Mouse (Mus musculus): Measurements from ENCODE around the gene Lmx1b. TPM values are rescaled to one million over a fixed set of nuclear protein-coding genes. Genes with fewer than 3 reads are reported as not detected.

The Lmx1b gene
- polyA plus RNA-seq, 1 experiment = 0.07 TPM

DNA sequence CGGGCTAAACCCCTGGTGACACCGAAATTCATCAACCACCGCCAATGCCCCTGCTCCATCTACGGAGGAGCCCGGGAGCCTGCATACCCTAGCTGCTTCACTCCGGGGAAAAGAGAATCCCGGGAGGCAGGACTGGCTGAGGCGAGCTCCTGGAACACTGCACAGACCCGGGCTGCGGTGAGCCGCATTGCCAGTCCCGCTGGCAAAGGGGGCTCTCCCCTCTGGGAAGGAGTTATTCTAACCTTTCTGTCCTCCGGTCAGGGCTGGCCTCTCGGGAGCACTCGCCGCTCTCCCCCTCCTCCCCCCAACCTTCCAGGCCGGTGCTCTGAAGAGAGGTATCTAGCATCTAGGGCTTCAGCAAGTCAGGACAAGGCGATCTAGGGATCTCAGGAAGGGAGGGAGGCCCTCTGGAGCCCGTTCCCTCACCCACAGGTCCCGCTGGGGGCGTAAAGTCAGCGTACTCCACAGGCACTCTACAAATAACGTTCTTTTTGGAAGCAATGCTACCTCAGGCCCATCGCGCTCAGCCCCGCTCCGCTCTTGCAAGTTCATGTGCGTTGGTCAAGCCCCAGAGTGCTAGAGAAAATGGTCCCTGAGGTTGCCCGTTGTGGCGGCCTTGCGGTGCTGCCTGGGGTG lies 8.5 kb downstream of the Lmx1b start:
- DNase-seq (ENCODE audit: low read depth, low spot score) = no peak
- WGBS = 4% methylated on average over 31 of the region's 31 CpGs

DNA sequence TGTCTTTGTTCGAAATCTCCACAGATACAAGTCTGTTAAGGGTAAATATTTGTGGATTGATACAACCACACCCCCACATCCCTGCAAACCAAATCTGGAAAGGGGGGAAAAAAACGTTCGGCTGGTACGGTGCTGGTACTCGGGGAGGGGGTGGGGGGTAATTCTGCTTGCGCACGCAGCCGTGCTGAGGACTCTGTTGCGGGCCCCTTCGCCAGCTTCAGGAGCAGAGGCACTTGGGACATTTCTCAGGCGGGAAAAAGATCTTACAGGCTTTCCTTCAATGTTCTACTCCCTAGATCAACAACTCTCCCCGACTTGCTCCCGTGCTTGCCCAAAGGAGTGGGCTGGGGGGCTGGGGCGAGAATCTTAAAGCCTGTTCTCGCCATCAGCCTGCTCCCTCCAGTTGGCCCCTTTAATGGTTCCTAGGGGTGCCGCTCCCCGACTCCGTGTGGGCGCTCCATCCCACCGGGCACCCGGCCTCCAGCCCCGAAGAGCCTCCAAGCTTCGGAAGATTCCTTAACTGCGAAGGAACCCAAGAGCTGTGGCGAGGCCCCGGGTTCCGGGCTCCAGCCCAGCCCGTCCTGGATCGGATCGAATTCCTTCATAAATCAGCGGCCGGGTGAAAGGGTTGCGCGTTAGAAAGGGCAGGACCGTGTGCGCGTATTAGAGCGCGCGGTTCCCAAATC lies 9.1 kb downstream of the Lmx1b start:
- no peak for DNase-seq (ENCODE audit: low read depth, low spot score)
- 3% methylated on average over 40 of the region's 40 CpGs for WGBS

GRCm38 (mm10) chr2:33630081-33631021 lies 10.0 kb downstream of the Lmx1b start:
- 8% methylated on average over 34 of the region's 34 CpGs for WGBS
- no peak for DNase-seq (ENCODE audit: low read depth, low spot score)

DNA sequence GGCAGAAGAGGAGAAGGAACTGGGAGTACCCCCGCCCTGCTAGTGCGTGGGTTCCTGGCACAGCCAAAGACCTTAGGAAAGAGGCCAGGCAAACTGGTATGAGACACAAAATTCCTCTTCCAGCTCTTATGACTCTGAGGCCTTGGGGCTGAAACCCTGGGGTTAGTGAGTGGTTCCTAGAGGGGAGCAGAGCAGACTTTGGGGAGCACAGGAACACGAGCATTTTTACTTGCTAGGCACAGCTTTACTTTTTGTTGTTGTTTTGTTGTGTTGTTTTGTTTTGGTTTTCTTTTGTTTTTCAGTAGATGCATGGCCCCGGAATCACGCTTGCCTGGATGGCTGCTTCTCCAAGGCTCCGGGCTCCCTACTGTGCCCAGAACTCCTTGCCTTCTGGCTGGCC lies 10.7 kb downstream of the Lmx1b start:
- WGBS = 14% methylated on average over 6 of the region's 6 CpGs
- DNase-seq (ENCODE audit: low read depth, low spot score) = no peak

DNA sequence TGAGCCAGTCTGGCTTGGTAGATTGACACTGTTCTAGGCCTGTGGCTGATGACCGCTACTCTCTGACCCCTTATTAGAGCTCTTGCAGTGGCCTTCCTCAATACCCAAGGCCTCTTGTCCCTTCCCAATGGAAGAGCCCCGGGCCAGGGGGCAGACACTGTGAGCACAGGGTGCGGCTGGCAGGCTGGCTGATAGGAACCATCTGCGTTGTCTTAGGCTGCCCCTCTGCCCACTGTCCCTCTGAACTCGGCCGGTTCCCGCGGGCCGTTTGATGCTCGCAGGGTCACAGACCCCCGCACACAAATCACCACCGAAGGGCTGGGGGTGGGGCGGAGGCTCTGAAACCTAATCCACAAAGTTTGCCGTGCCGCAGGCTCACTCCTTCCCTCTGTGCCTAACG lies 11.5 kb downstream of the Lmx1b start:
- DNase-seq (ENCODE audit: low read depth, low spot score) = no peak
- 5% methylated on average over 16 of the region's 16 CpGs for WGBS

- WGBS = 29% methylated on average over 10 of the region's 10 CpGs
- no peak for DNase-seq (ENCODE audit: low read depth, low spot score)
Measured at GRCm38 (mm10) chr2:33627058-33627375, 13.3 kb downstream of the Lmx1b start.

- WGBS = 43% methylated on average over 16 of the region's 16 CpGs
- no peak for DNase-seq (ENCODE audit: low read depth, low spot score)
Measured at GRCm38 (mm10) chr2:33626262-33627057, 13.9 kb downstream of the Lmx1b start.

GRCm38 (mm10) chr2:33617670-33618069 lies 22.6 kb downstream of the Lmx1b start:
- DNase-seq (ENCODE audit: low read depth, low spot score) = no peak
- WGBS = 48% methylated on average over 9 of the region's 9 CpGs

DNA sequence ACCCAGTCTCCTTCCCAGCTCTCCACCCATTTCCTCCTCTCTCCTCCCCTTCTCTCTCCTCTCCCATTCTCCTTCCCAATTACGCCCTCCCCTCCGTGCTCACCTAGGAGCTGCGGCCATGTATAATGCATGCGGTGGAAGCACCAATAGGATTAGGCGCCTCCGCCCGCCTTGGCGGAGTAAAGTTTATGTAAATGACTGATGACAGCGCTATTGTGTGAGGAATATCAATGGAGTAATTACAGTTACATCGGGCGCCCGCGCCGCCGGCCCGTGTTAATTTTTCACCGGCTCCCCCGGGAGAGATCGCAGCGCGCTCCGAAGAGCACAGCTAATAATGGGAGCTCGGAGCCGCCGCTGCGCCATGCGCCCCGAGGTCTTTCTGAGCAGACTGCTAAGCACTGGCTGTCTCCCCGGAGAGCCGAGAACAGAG lies 23.9 kb downstream of the Lmx1b start:
- no peak for DNase-seq (ENCODE audit: low read depth, low spot score)

DNA sequence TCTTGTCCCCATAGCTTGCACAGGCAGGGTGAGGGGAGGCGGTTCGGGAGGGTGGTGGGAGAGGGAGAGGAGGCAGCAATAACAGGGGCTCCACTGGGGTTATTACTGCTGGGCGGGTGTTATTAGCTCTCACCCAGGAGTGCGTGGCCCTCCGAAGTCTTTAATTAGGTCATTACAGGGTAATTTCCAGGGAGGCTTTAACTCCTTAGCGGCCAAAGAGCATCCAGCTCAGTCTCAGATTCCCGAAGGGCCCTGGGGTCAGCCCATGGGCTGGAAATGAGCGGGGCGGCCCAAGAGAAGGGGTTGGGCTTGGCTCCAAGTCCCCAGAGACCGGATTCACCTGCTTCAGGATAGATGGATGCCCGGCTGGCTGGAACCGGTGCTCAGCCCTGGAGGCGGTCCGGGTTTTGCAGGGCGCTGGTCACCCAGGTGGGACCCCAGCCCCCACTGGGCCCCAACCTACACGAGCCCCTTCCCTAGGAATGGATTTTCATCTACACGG lies 24.4 kb downstream of the Lmx1b start:
- WGBS = 13% methylated on average over 17 of the region's 17 CpGs

More for the DNA sequence above, 23.9 kb downstream of the Lmx1b start:
- under 1% methylated on average over 30 of the region's 30 CpGs for WGBS

GRCm38 (mm10) chr2:33605487-33606256 lies 34.6 kb downstream of the Lmx1b start:
- WGBS = 3% methylated on average over 18 of the region's 18 CpGs

More for the DNA sequence above, 24.4 kb downstream of the Lmx1b start:
- no peak for DNase-seq (ENCODE audit: low read depth, low spot score)

GRCm38 (mm10) chr2:33604846-33605486 lies 35.3 kb downstream of the Lmx1b start:
- DNase-seq (ENCODE audit: low read depth, low spot score) = no peak
- WGBS = 16% methylated on average over 7 of the region's 7 CpGs

More at GRCm38 (mm10) chr2:33605487-33606256, 34.6 kb downstream of the Lmx1b start:
- peak; percentile 14 for DNase-seq (ENCODE audit: low read depth, low spot score)

GRCm38 (mm10) chr2:33600520-33600919 lies 39.8 kb downstream of the Lmx1b start:
- 61% methylated on average over 6 of the region's 6 CpGs for WGBS

DNA sequence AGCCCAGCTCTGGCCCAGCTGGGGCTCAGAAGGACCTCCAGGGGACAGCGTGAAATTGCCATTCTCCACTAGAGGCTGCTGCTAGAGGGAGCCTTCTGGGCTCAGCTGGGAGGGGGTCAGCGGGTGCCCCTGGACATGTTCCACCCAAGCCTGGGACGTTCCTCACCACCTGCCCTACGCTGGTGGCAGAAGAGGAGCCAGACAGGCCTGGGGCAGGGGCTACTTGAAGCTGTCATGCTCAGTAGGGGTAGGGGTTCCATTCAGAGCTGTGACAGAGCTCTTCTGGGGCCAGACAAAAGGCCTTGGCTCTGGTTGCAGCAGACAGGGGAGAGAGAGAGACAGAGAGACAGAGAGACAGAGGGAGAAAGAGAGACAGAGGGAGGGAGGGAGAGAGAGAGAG lies 42.9 kb downstream of the Lmx1b start:
- DNase-seq (ENCODE audit: low read depth, low spot score) = no peak
- 69% methylated on average over 4 of the region's 4 CpGs for whole genome bisulfite sequencing

More at GRCm38 (mm10) chr2:33600520-33600919, 39.8 kb downstream of the Lmx1b start:
- DNase-seq (ENCODE audit: low read depth, low spot score) = no peak

DNA sequence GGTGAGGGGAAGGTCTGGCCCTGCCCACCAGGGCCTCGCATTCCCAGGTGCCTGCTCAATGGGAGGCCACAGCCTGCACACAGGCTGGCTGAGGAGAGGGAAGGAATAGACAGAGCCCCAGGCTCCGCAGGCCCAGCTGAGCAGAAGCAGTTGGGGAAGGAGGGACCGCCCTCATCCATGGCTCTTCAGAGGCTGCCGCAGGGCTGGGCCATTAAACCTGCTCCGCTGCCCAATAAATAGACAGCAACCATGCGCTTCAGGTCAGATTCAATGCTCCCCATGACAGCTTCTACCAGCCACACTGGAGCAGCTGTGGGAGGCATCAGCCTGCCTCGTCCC lies 45.3 kb downstream of the Lmx1b start:
- 18% methylated on average over 7 of the region's 7 CpGs for WGBS

DNA sequence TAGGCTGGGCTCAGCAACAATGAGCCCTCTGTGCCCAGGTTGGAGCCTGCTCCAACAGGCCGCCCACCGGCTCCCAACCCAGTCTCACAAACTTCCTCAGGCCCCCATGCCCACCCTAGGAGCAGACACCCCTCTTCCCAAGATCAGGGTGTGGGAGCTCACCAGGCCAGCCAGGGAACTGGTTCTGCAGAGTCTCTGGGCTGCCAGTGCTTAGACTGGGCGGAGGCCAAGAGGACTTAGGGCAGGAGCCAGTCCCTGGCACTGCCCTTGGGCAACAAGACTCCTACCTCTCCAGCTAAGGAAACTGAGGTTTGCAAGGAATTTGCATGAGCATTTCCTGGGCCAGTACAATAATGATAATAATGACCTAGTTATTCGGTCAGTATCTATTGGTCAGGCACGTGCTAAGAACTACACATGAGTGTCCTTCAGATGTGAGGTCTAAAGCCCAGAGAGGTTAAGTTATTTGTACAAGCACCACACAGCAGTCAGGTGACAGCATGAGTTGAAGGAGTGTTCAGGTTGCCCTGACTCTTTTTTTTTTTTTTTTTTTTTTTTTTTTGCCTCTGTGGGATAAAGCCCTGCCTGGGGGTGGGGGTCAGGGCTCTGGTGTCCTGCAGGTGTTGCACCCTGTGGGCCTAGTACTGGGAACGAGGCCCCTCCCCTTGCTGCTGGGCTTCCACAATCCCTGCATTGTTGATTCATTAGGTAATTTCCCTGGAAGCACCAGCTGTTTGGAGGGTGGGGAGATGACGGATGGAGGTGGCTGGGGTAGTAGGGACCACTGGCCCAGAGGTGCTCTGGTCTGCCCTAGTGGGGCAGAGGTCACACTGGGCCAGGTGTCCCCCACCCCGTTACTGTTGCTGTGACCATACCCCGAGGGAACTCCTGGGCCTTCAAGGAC lies 45.9 kb downstream of the Lmx1b start:
- no peak for DNase-seq (ENCODE audit: low read depth, low spot score)
- 50% methylated on average over 9 of the region's 9 CpGs for WGBS

More for the DNA sequence above, 45.3 kb downstream of the Lmx1b start:
- DNase-seq (ENCODE audit: low read depth, low spot score) = no peak

DNA sequence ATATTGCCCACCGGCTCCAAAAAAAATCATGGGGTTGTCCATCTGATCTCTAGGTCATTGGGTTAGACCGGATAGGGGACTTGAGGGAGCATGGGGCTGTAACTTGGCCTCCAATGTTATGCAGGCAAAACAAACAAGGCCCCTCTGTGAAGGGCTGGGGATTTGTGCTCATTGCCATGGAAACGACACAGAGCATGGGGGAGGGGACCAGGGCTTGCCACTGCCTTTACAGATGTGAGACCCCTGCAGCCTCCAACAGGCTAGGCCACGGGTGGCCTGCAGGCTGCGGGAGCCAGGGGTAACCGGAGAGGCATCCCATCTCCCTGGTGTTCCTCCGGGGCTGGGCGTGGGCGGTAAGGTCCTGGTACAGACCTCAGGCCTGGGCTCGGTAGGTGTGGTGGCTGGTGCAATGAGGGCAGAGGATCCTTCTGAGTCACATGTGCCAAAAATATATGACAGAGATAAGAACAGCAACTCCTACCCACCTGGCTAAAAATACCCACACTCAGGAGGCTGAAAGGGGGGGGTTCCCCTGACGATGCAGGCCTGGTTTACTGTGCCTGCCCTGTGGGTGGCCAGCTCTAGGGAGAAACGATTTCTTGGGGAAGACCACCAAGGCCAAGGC lies 47.3 kb downstream of the Lmx1b start:
- DNase-seq (ENCODE audit: low read depth, low spot score) = no peak
- 65% methylated on average over 12 of the region's 12 CpGs for WGBS
